ENCODE assay signal across 24 mouse cellular contexts in the genomic region with DNA sequence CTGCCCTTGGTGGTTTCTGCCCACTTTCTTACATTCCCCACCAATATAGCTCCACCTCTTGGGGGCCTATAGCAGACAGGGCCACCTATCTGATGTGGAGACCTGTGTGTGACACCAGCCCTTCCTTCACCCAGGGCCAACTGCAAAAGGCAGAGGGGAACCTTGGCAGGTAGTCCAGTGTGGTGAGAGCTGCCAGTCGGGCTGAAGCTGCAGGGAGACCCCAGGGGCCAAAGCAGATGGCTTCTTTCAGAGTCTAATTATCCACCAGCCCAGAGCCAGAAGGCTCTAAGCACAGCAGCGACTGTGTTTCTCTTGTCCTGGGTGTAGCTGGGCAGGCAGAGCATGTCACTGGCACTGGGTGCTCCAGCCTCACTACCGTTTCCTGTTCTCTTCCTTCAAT.
"Had no signal": no experiment of that assay in that cellular context is flagged by ENCODE, and none has a peak within 500 bp of the region (broad histone marks: within the 10 kb centered on the region; RNA-seq: fewer than 3 reads in every experiment).

No protein-coding gene starts in this region.

- H3K9me3 ChIP-seq: kidney, embryonic 15.5 days; limb, embryonic 10.5 days; limb, embryonic 13.5 days; liver, embryonic 12.5 days; liver, embryonic 15.5 days; lung, embryonic 15.5 days; megakaryocyte, embryonic 14.5 days; neural tube, embryonic 13.5 days; stomach, embryonic 15.5 days had no signal

- H3K36me3 ChIP-seq: kidney, embryonic 15.5 days; limb, embryonic 10.5 days; limb, embryonic 13.5 days; liver, embryonic 12.5 days; liver, embryonic 15.5 days; lung, embryonic 15.5 days; neural tube, embryonic 13.5 days; stomach, embryonic 15.5 days had no signal

- H3K4me2 ChIP-seq: kidney, embryonic 15.5 days; limb, embryonic 13.5 days; liver, embryonic 12.5 days; liver, embryonic 15.5 days; lung, embryonic 15.5 days; midbrain, embryonic 11.5 days; neural tube, embryonic 13.5 days; stomach, embryonic 15.5 days had no signal

- DNase-seq: kidney, adult 8-10 months; kidney, postnatal 10 days; kidney, postnatal 36 days; layer of hippocampus, postnatal 36 days; liver; lung, adult 18-20 months; lung, postnatal 10 days; lung, postnatal 36 days; retina, postnatal 1 day; right cerebral cortex, postnatal 25 days; spleen, adult 18-20 months; thymus, postnatal 25 days had no signal

- H3K4me3 ChIP-seq: kidney, embryonic 15.5 days; left cerebral cortex, adult 2 months; limb, embryonic 10.5 days; limb, embryonic 13.5 days; liver, embryonic 12.5 days; liver, embryonic 15.5 days; lung, embryonic 15.5 days; megakaryocyte, embryonic 14.5 days; myocyte; neural tube, embryonic 13.5 days; stomach, embryonic 15.5 days had no signal

- ATAC-seq: liver, embryonic 12.5 days had no signal

- H3K9ac ChIP-seq: kidney, embryonic 15.5 days; limb, embryonic 13.5 days; liver, embryonic 12.5 days; liver, embryonic 15.5 days; lung, embryonic 15.5 days; neural tube, embryonic 13.5 days; stomach, embryonic 15.5 days had no signal

- H3K27ac ChIP-seq: kidney, embryonic 15.5 days; left cerebral cortex, adult 2 months; limb, embryonic 10.5 days; limb, embryonic 13.5 days; liver, embryonic 12.5 days; liver, embryonic 15.5 days; lung, embryonic 15.5 days; neural tube, embryonic 13.5 days; stomach, embryonic 15.5 days had no signal

- H3K4me1 ChIP-seq: kidney, embryonic 15.5 days; limb, embryonic 10.5 days; limb, embryonic 13.5 days; liver, embryonic 12.5 days; liver, embryonic 15.5 days; lung, embryonic 15.5 days; megakaryocyte, embryonic 14.5 days; neural tube, embryonic 13.5 days; stomach, embryonic 15.5 days had no signal

- H3K27me3 ChIP-seq: kidney, embryonic 15.5 days; limb, embryonic 13.5 days; liver, embryonic 15.5 days; lung, embryonic 15.5 days; stomach, embryonic 15.5 days had no signal
